Mouse (Mus musculus): ENCODE data around the gene Baz1a. TPM values are rescaled to one million over a fixed set of nuclear protein-coding genes. Genes with fewer than 3 reads are reported as not detected.

Baz1a gene
- polyA plus RNA-seq, 1 experiment from 2014 or later, result 34.8 TPM

DNA sequence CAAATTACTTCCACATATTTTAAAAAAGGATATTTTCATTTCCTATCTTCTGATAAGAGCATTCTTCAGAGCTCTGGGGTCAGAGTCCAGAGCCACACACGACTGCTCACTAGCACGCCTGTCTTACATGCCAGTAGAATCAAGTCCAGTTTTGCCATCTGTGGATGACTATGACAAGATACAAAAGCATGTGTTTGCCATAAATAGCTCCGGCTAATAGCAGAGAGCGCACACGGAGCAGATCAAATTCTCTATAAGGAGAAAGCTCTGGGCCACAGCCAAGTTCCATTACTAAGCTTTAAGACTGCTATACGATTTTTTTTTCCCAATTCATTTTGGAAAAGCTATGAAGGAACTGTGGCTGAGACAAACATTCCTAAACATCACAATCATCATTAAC, 154.6 kb downstream of the Baz1a start:
- WGBS, result 93% methylated on average over 6 of the region's 6 CpGs

DNA sequence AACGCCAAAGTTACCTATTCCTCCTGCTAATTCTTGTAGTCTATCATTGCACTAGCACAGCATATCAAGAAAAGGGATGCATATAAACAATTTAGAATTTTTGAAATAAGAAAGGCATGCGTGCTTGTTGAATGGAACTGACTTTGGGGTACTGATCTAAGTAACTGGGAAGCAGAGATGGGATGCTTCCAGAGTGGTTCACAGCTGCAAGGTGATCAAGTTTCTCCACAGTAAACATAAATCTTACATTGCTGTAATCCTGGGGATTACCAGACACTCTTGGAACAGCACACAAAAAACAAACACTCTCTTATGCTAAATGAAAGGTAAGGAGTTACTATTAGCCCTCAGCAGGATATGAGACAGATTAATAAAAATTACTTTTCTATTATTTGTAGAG, 163.6 kb downstream of the Baz1a start:
- no peaks in the 10 kb centered on the region for H3K9me3 ChIP-seq (replicated peaks)
- no peak for DNase-seq (ENCODE audit: low spot score)
- peaks cover 12% of the 10 kb centered on the region for H3K36me3 ChIP-seq
- H3K27ac ChIP-seq (replicated peaks), result no peak overlapping the region
- no peak overlapping the region for H3K4me3 ChIP-seq
- 0 out of 2 replicates have a peak, but pooled peaks cover 2% of the 10 kb centered on the region for H3K4me1 ChIP-seq
- WGBS, result 88% methylated on average over 2 of the region's 2 CpGs
- no peaks in the 10 kb centered on the region for H3K27me3 ChIP-seq (ENCODE audit: low read depth, poor library complexity, severe bottlenecking)

More for the DNA sequence above, 154.6 kb downstream of the Baz1a start:
- Histone ChIP-seq H3K27ac (replicated peaks) (no peak overlapping the region), H3K27me3 (ENCODE audit: low read depth, poor library complexity, severe bottlenecking) (no peaks in the 10 kb centered on the region), H3K4me3 (no peak overlapping the region), H3K36me3 (peaks cover 59% of the 10 kb centered on the region), H3K9me3 (replicated peaks) (no peaks in the 10 kb centered on the region), H3K4me1 (peaks cover 21% of the 10 kb centered on the region)
- DNase-seq (ENCODE audit: low spot score), result no peak

DNA sequence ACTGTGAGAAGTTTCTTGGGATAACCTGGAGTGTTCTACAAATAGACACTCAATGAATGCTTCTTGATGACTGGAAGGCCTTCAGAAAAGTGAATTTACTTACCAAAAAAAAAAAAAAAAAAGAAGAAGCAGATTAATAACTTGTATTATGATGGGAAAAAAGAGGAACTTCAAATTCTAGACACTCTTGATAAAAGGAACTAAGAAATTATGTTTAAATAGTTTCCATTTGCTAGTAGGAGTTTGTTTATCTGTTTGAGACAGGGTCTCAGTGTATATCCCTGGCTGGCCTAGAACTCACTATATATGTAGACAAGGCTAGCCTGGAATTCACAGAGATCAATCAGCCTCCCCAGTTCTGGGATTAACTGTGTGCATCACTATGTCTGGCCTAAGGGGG, 169.7 kb downstream of the Baz1a start:
- no peak for DNase-seq (ENCODE audit: low spot score)
- H3K9me3 ChIP-seq (replicated peaks), result no peaks in the 10 kb centered on the region
- 0 out of 2 replicates have a peak, but pooled peaks cover 2% of the 10 kb centered on the region for H3K4me1 ChIP-seq
- no peak overlapping the region for H3K4me3 ChIP-seq
- H3K27me3 ChIP-seq (ENCODE audit: low read depth, poor library complexity, severe bottlenecking), result no peaks in the 10 kb centered on the region
- no peak overlapping the region for H3K27ac ChIP-seq (replicated peaks)
- H3K36me3 ChIP-seq, result no peaks in the 10 kb centered on the region

Other genes starting within 250 kb of the Baz1a start
- gene Snx6, start 218.6 kb downstream of the Baz1a start, polyA plus RNA-seq (2016; fragmentation: Nextera tagmentation; extraction: Ambion mirVana), result 196 and 202 TPM in 2 replicates
- gene Cfl2, start 151.5 kb downstream of the Baz1a start, polyA plus RNA-seq (2016; fragmentation: Nextera tagmentation; extraction: Ambion mirVana), result 196 and 221 TPM in 2 replicates
- not detected in 2 replicates for gene Gm20403, start 27.8 kb downstream of the Baz1a start, polyA plus RNA-seq (2016; fragmentation: Nextera tagmentation; extraction: Ambion mirVana)
- gene 2700097O09Rik, start 65.8 kb upstream of the Baz1a start, polyA plus RNA-seq (2016; fragmentation: Nextera tagmentation; extraction: Ambion mirVana), result 43.9 and 47.0 TPM in 2 replicates
- 141 and 156 TPM in 2 replicates for gene Srp54a, start 65.9 kb upstream of the Baz1a start, polyA plus RNA-seq (2016; fragmentation: Nextera tagmentation; extraction: Ambion mirVana)
- 11.3 and 11.7 TPM in 2 replicates for gene Fam177a, start 110.1 kb upstream of the Baz1a start, polyA plus RNA-seq (2016; fragmentation: Nextera tagmentation; extraction: Ambion mirVana)
- 40.3 and 46.4 TPM in 2 replicates for gene Srp54b, start 140.8 kb upstream of the Baz1a start, polyA plus RNA-seq (2016; fragmentation: Nextera tagmentation; extraction: Ambion mirVana)
- gene 1700047I17Rik2, start 185.2 kb upstream of the Baz1a start, polyA plus RNA-seq (2016; fragmentation: Nextera tagmentation; extraction: Ambion mirVana), result 3.1 TPM in 1 of 2 replicates, not detected in the other
- gene Srp54c, start 215.8 kb upstream of the Baz1a start, polyA plus RNA-seq (2016; fragmentation: Nextera tagmentation; extraction: Ambion mirVana), result 53.4 and 53.7 TPM in 2 replicates